Mouse (Mus musculus): ENCODE measurements at regions not wholly inside any gene's neighbourhood (a gene's known extent, or its start where the extent isn't known, plus 50 kb on each side); places are given as distances from the start of the nearest gene placed in this dataset.

- no peak for DNase-seq (ENCODE audit: low spot score in 2 of 2)
Observed at GRCm38 (mm10) chr19:15487576-15487975, 459.6 kb downstream of the Psat1 start.

- no peak for DNase-seq (ENCODE audit: low spot score in 2 of 2)
Observed at GRCm38 (mm10) chr19:15481605-15482004, 465.5 kb downstream of the Psat1 start.

GRCm38 (mm10) chr19:15469541-15469940 lies 477.6 kb downstream of the Psat1 start:
- no peak for DNase-seq (ENCODE audit: low spot score in 2 of 2)

GRCm38 (mm10) chr19:15466713-15467112 lies 480.4 kb downstream of the Psat1 start:
- DNase-seq (ENCODE audit: low spot score in 2 of 2): no peak

GRCm38 (mm10) chr19:15465063-15465760 lies 481.9 kb downstream of the Psat1 start:
- DNase-seq (ENCODE audit: low spot score in 2 of 2): no peak

GRCm38 (mm10) chr19:15457793-15458192 lies 489.3 kb downstream of the Psat1 start:
- no peak for DNase-seq (ENCODE audit: low spot score in 2 of 2)

GRCm38 (mm10) chr19:15456943-15457735 lies 490.0 kb downstream of the Psat1 start:
- DNase-seq (ENCODE audit: low spot score in 2 of 2): no peak

GRCm38 (mm10) chr19:15448989-15449388 lies 498.1 kb downstream of the Psat1 start:
- no peak for DNase-seq (ENCODE audit: low spot score in 2 of 2)

GRCm38 (mm10) chr19:15431798-15432197 lies 515.3 kb downstream of the Psat1 start:
- DNase-seq (ENCODE audit: low spot score in 2 of 2): peak in 1 of 2 experiments; percentile 8

GRCm38 (mm10) chr19:15421311-15421710 lies 525.8 kb downstream of the Psat1 start:
- DNase-seq (ENCODE audit: low spot score in 2 of 2): no peak

GRCm38 (mm10) chr19:15398624-15399023 lies 548.5 kb downstream of the Psat1 start:
- DNase-seq (ENCODE audit: low spot score in 2 of 2): no peak

GRCm38 (mm10) chr19:15371682-15372081 lies 575.5 kb downstream of the Psat1 start:
- DNase-seq (ENCODE audit: low spot score in 2 of 2): peak; percentile 6 to 11

GRCm38 (mm10) chr19:15366951-15367350 lies 580.2 kb downstream of the Psat1 start:
- DNase-seq (ENCODE audit: low spot score in 2 of 2): no peak

- DNase-seq (ENCODE audit: low spot score in 2 of 2): no peak
Observed at GRCm38 (mm10) chr19:15357181-15357580, 590.0 kb downstream of the Psat1 start.

GRCm38 (mm10) chr19:15348356-15348755 lies 598.8 kb downstream of the Psat1 start:
- no peak for DNase-seq (ENCODE audit: low spot score in 2 of 2)

- DNase-seq (ENCODE audit: low spot score in 2 of 2): no peak
Observed at GRCm38 (mm10) chr19:15342229-15342628, 604.9 kb downstream of the Psat1 start.

GRCm38 (mm10) chr19:15340305-15340983 lies 606.7 kb downstream of the Psat1 start:
- DNase-seq (ENCODE audit: low spot score in 2 of 2): peak; percentile 18 to 29

- DNase-seq (ENCODE audit: low spot score in 2 of 2): no peak
Observed at GRCm38 (mm10) chr19:15339979-15340304, 607.2 kb downstream of the Psat1 start.

- DNase-seq (ENCODE audit: low spot score in 2 of 2): no peak
Observed at GRCm38 (mm10) chr19:15330155-15330554, 617.0 kb downstream of the Psat1 start.

- DNase-seq (ENCODE audit: low spot score in 2 of 2): no peak
Observed at GRCm38 (mm10) chr19:15299474-15299873, 647.7 kb downstream of the Psat1 start.

GRCm38 (mm10) chr19:15285016-15285415 lies 662.1 kb downstream of the Psat1 start:
- no peak for DNase-seq (ENCODE audit: low spot score in 2 of 2)

GRCm38 (mm10) chr19:15242781-15243180 lies 644.9 kb upstream of the Tle4 start:
- DNase-seq (ENCODE audit: low spot score in 2 of 2): no peak
